Mouse (Mus musculus) liver, postnatal 0 days (tissue): ENCODE data around the gene Cfap43. TPM values are rescaled to one million over a fixed set of nuclear protein-coding genes. Genes with fewer than 3 reads are reported as not detected.
A peak's percentile ranks its signal among the peaks of the same experiment; 100 is the strongest.

ENCODE experiments used
- ATAC-seq: fragments of 200-750 bp; cut with Nextera tagmentation; 2 replicates; pipeline ENCODE4 v1.8.0; 2017; ENCODE audit warnings: mild to moderate bottlenecking, moderate library complexity
- DNase-seq: peaks from one replicate; pipeline ENCODE4 v3.0.0-alpha.2; 2016
- H3K27ac ChIP-seq: fragments of 300-500 bp; sonication (generic); 2 replicates; pipeline ENCODE4 v1.5.1; 2014; ENCODE audit warnings: antibody characterized with exemption, moderate library complexity, mild to moderate bottlenecking, low read depth
- H3K27me3 ChIP-seq: fragments of 300-500 bp; sonication (generic); 2 replicates; pipeline ENCODE4 v1.6.1; 2014; ENCODE audit warnings: low read length, control low read depth, mixed read lengths; ENCODE audit not compliant: insufficient read depth
- H3K36me3 ChIP-seq: fragments of 300-500 bp; sonication (generic); replicated peaks from 2 replicates; pipeline ENCODE4 v1.6.1; 2014; ENCODE audit warnings: mild to moderate bottlenecking, control low read depth, low read length, moderate library complexity, mixed read lengths; ENCODE audit not compliant: insufficient read depth
- H3K4me1 ChIP-seq: fragments of 300-500 bp; sonication (generic); 2 replicates; pipeline ENCODE4 v1.6.1; 2014; ENCODE audit warnings: antibody characterized with exemption, mild to moderate bottlenecking, control low read depth; ENCODE audit not compliant: insufficient read depth
- H3K4me2 ChIP-seq: fragments of 300-500 bp; sonication (generic); 2 replicates; pipeline ENCODE4 v1.6.1; 2014; ENCODE audit warnings: low read depth, mild to moderate bottlenecking, low read length, moderate library complexity, mixed read lengths
- H3K4me3 ChIP-seq: fragments of 300-500 bp; sonication (generic); 2 replicates; pipeline ENCODE4 v1.5.1; 2014; ENCODE audit warnings: low read depth, low read length
- H3K9ac ChIP-seq: fragments of 300-500 bp; sonication (generic); replicated peaks from 2 replicates; pipeline ENCODE4 v1.6.1; 2014; ENCODE audit warnings: mild to moderate bottlenecking, moderate library complexity
- H3K9me3 ChIP-seq: fragments of 300-500 bp; sonication (generic); 2 replicates; pipeline ENCODE4 v1.6.1; 2016; ENCODE audit warnings: mild to moderate bottlenecking, control low read depth, low read length, mixed read lengths
- CTCF ChIP-seq: sonication (generic); IDR thresholded peaks from 2 replicates; pipeline ENCODE4 v1.5.1; 2016; ENCODE audit warnings: antibody characterized with exemption, low read depth
- EP300 ChIP-seq: IDR thresholded peaks from 2 replicates; pipeline ENCODE4 v1.6.1; 2016; ENCODE audit warnings: antibody characterized with exemption, low read depth, mild to moderate bottlenecking
- WGBS: fragments of 180-500 bp; shearing (Covaris S2); extraction: QIAGEN DNeasy Blood & Tissue Kit; methylation state at CpG from one replicate; pipeline ENCODE4 v1.1.7; 2014; ENCODE audit not compliant: insufficient replicate concordance; 5-methylcytosine and 5-hydroxymethylcytosine counted together
- polyA plus RNA-seq: library from polyadenylated mRNA; unstranded; fragments of >200 nt; fragmentation: Nextera tagmentation; extraction: Ambion mirVana; gene quantifications from 2 replicates; pipeline ENCODE4 v1.2.1, GENCODE M21; 2015

The Cfap43 gene
- polyA plus RNA-seq, 1 experiment from 2014 or later: 0.05 TPM

GRCm38 (mm10) chr19:47891562-47892312, 27.4 kb downstream of the Cfap43 start:
- Histone ChIP-seq H3K4me3 (no peak overlapping the region), H3K4me2 (no peak overlapping the region), H3K36me3 (peaks cover 24% of the 10 kb centered on the region; the same call in 1 of the 2 replicates), H3K9me3 (no peaks in the 10 kb centered on the region), H3K4me1 (peaks cover 6% of the 10 kb centered on the region), H3K27me3 (no peaks in the 10 kb centered on the region), H3K9ac (no peak overlapping the region), H3K27ac (no peak overlapping the region; the same call in 1 of the 2 replicates)
- ATAC-seq (no peak), DNase-seq (no peak)
- TF ChIP-seq EP300: no peak
- no peak for TF ChIP-seq CTCF
- 74% methylated on average over 11 of the region's 11 CpGs for WGBS

- Histone ChIP-seq H3K36me3 (peaks cover 12% of the 10 kb centered on the region; the same call in 1 of the 2 replicates), H3K27me3 (no peaks in the 10 kb centered on the region), H3K4me3 (peak overlapping the region; percentile 1; the same call in 1 of the 2 replicates), H3K9ac (no peak overlapping the region), H3K27ac (peak overlapping the region; percentile 70), H3K4me2 (peak overlapping the region; percentile 50), H3K4me1 (peaks cover 6% of the 10 kb centered on the region), H3K9me3 (no peaks in the 10 kb centered on the region)
- TF ChIP-seq CTCF (no peak), EP300 (peak; percentile 53)
- DNase-seq (no peak), ATAC-seq (peak; percentile 64)
- 39% methylated on average over 10 of the region's 10 CpGs for WGBS
These were observed 28.5 kb downstream of the Cfap43 start for GRCm38 (mm10) chr19:47890489-47891130.

GRCm38 (mm10) chr19:47888037-47888436, 31.1 kb downstream of the Cfap43 start:
- TF ChIP-seq CTCF (no peak), EP300 (no peak)

GRCm38 (mm10) chr19:47887417-47887816, 31.7 kb downstream of the Cfap43 start:
- no peaks in the 10 kb centered on the region for H3K9me3 ChIP-seq
- H3K4me3 ChIP-seq: no peak overlapping the region
- H3K4me1 ChIP-seq: peaks cover 6% of the 10 kb centered on the region
- no peaks in the 10 kb centered on the region for H3K27me3 ChIP-seq
- H3K9ac ChIP-seq: no peak overlapping the region
- no peak overlapping the region for H3K4me2 ChIP-seq
- TF ChIP-seq CTCF: no peak
- no peak for TF ChIP-seq EP300
- H3K27ac ChIP-seq: no peak overlapping the region
- DNase-seq (no peak), ATAC-seq (no peak)
- H3K36me3 ChIP-seq: no peaks in the 10 kb centered on the region
- WGBS: 76% methylated on average over 10 of the region's 10 CpGs

More at GRCm38 (mm10) chr19:47888037-47888436, 31.1 kb downstream of the Cfap43 start:
- no peak overlapping the region for H3K4me3 ChIP-seq
- DNase-seq (no peak), ATAC-seq (no peak)
- H3K27ac ChIP-seq: no peak overlapping the region
- no peak overlapping the region for H3K4me2 ChIP-seq
- H3K4me1 ChIP-seq: peaks cover 6% of the 10 kb centered on the region
- no peaks in the 10 kb centered on the region for H3K36me3 ChIP-seq
- no peaks in the 10 kb centered on the region for H3K9me3 ChIP-seq
- no peak overlapping the region for H3K9ac ChIP-seq
- WGBS: 80% methylated on average over 8 of the region's 8 CpGs
- H3K27me3 ChIP-seq: no peaks in the 10 kb centered on the region

- ATAC-seq: peak; percentile 16; the same call in 1 of the 2 replicates
These were observed 32.5 kb downstream of the Cfap43 start for GRCm38 (mm10) chr19:47886617-47887016.

GRCm38 (mm10) chr19:47885886-47886285, 33.2 kb downstream of the Cfap43 start:
- H3K27me3 ChIP-seq: no peaks in the 10 kb centered on the region
- 0 out of 2 replicates have a peak, but pooled peaks cover 2% of the 10 kb centered on the region for H3K4me1 ChIP-seq
- 54% methylated on average over 11 of the region's 11 CpGs for WGBS
- peak overlapping the region; percentile 58; the same call in 1 of the 2 replicates for H3K27ac ChIP-seq
- no peak overlapping the region for H3K9ac ChIP-seq
- ATAC-seq (no peak), DNase-seq (no peak)
- TF ChIP-seq EP300 (no peak), CTCF (no peak)
- H3K4me3 ChIP-seq: no peak overlapping the region
- H3K36me3 ChIP-seq: no peaks in the 10 kb centered on the region
- no peaks in the 10 kb centered on the region for H3K9me3 ChIP-seq
- no peak overlapping the region for H3K4me2 ChIP-seq

More at GRCm38 (mm10) chr19:47886617-47887016, 32.5 kb downstream of the Cfap43 start:
- H3K4me2 ChIP-seq: no peak overlapping the region
- no peak for TF ChIP-seq CTCF
- peak; percentile 70 for TF ChIP-seq EP300
- H3K9ac ChIP-seq: no peak overlapping the region
- no peaks in the 10 kb centered on the region for H3K36me3 ChIP-seq
- DNase-seq: no peak
- 62% methylated on average over 7 of the region's 7 CpGs for WGBS
- H3K9me3 ChIP-seq: no peaks in the 10 kb centered on the region
- H3K27me3 ChIP-seq: no peaks in the 10 kb centered on the region
- no peak overlapping the region for H3K27ac ChIP-seq
- H3K4me3 ChIP-seq: no peak overlapping the region
- H3K4me1 ChIP-seq: peaks cover 6% of the 10 kb centered on the region
